Comparison of ENCODE assay signal across 15 mouse cellular contexts in genomic region chr11:80783460-80783859, GRCm38 (mm10). TPM values are rescaled to one million over a fixed set of nuclear protein-coding genes. Genes with fewer than 3 reads are reported as not detected.
DNase-seq lines count a peak whose midpoint lies in the region; ATAC-seq and TF ChIP-seq lines count a peak whose summit lies in the region.
"Had no signal": no experiment of that assay in that cellular context is flagged by ENCODE, and none has a peak within 500 bp of the region (broad histone marks: within the 10 kb centered on the region; RNA-seq: fewer than 3 reads in every experiment).

No protein-coding gene starts in this region.

- H3K4me1 ChIP-seq in intestine, embryonic 16.5 days (ENCODE audit: control insufficient read depth, insufficient read depth, low read length) = peaks cover 9% of the 10 kb centered on the region
- peaks cover 22% of the 10 kb centered on the region; the same call in 1 of the 2 replicates for H3K4me1 ChIP-seq in liver, postnatal 0 days (ENCODE audit: insufficient read depth)

- no peak overlapping the region for H3K4me3 ChIP-seq in intestine, embryonic 16.5 days (ENCODE audit: low read length)
- no peak overlapping the region for H3K4me3 ChIP-seq in liver, postnatal 0 days (ENCODE audit: low read depth, low read length)
- H3K4me3 ChIP-seq: embryonic facial prominence, embryonic 15.5 days; forebrain, embryonic 15.5 days; hindbrain, embryonic 13.5 days; midbrain, embryonic 13.5 days had no signal

- H3K27me3 ChIP-seq in intestine, embryonic 16.5 days (replicated peaks; ENCODE audit: control insufficient read depth, insufficient read depth, low read length) = no peaks in the 10 kb centered on the region
- H3K27me3 ChIP-seq in liver, postnatal 0 days (ENCODE audit: insufficient read depth, low read length) = no peaks in the 10 kb centered on the region
- H3K27me3 ChIP-seq: embryonic facial prominence, embryonic 15.5 days; forebrain, embryonic 15.5 days had no signal

- WGBS in intestine, embryonic 16.5 days = 38% methylated on average over 7 of the region's 7 CpGs
- 33% methylated on average over 7 of the region's 7 CpGs for WGBS in liver, postnatal 0 days (ENCODE audit: insufficient replicate concordance)

- TF ChIP-seq CTCF in liver, postnatal 0 days (IDR thresholded peaks at IDR 0.05; ENCODE audit: low read depth) = no peak

- H3K9me3 ChIP-seq in intestine, embryonic 16.5 days (ENCODE audit: control insufficient read depth, low read length) = no peaks in the 10 kb centered on the region
- H3K9me3 ChIP-seq in liver, postnatal 0 days (ENCODE audit: low read length) = no peaks in the 10 kb centered on the region
- H3K9me3 ChIP-seq: embryonic facial prominence, embryonic 15.5 days; forebrain, embryonic 15.5 days; hindbrain, embryonic 13.5 days; midbrain, embryonic 13.5 days had no signal

- no peak overlapping the region for H3K4me2 ChIP-seq in intestine, embryonic 16.5 days (ENCODE audit: low read depth, low read length)
- H3K4me2 ChIP-seq in liver, postnatal 0 days (ENCODE audit: low read depth, low read length) = peak overlapping the region; percentile 60
- H3K4me2 ChIP-seq: embryonic facial prominence, embryonic 15.5 days; forebrain, embryonic 15.5 days; hindbrain, embryonic 13.5 days; midbrain, embryonic 13.5 days had no signal

- H3K27ac ChIP-seq in intestine, embryonic 16.5 days (ENCODE audit: low read length) = peak overlapping the region; percentile 76
- peak overlapping the region; percentile 95 for H3K27ac ChIP-seq in liver, postnatal 0 days (ENCODE audit: low read depth)
- H3K27ac ChIP-seq: embryonic facial prominence, embryonic 15.5 days; forebrain, embryonic 15.5 days; hindbrain, embryonic 13.5 days; midbrain, embryonic 13.5 days had no signal

- no peaks in the 10 kb centered on the region for H3K36me3 ChIP-seq in intestine, embryonic 16.5 days (ENCODE audit: control insufficient read depth, insufficient read depth, low read length)
- H3K36me3 ChIP-seq in liver, postnatal 0 days (replicated peaks; ENCODE audit: insufficient read depth, low read length) = no peaks in the 10 kb centered on the region
- H3K36me3 ChIP-seq: embryonic facial prominence, embryonic 15.5 days; forebrain, embryonic 15.5 days; G1E; hindbrain, embryonic 13.5 days; midbrain, embryonic 13.5 days had no signal

- peak; percentile 16; the same call in 1 of the 2 replicates for TF ChIP-seq EP300 in liver, postnatal 0 days (IDR thresholded peaks at IDR 0.05; ENCODE audit: low read depth)

- peak; percentile 14 for DNase-seq in CD4-positive helper T cell, adult 2 months (ENCODE audit: low read depth, low spot score)
- peak; percentile 52 for DNase-seq in c-Kit-negative CD71-positive TER-119-positive erythroid progenitor cells, embryonic 14.5 days (ENCODE audit: low read depth, low spot score)
- peak; percentile 35 for DNase-seq in liver, postnatal 0 days
- DNase-seq in layer of hippocampus, adult 8-10 months (ENCODE audit: low spot score in 2 of 2) = no peak
- DNase-seq in cerebellum, postnatal 10 days = no peak
- no peak for DNase-seq in urinary bladder, adult 18-20 months (ENCODE audit: low spot score in 2 of 2)
- DNase-seq: cerebellum, adult 8-10 months; right cerebral cortex, postnatal 4 days; thymus, postnatal 36 days had no signal

- no peak overlapping the region for H3K9ac ChIP-seq in intestine, embryonic 16.5 days (ENCODE audit: low read depth, low read length)
- no peak overlapping the region for H3K9ac ChIP-seq in liver, postnatal 0 days (replicated peaks)
- H3K9ac ChIP-seq: embryonic facial prominence, embryonic 15.5 days; forebrain, embryonic 15.5 days; hindbrain, embryonic 13.5 days; midbrain, embryonic 13.5 days had no signal

- no peak for ATAC-seq in intestine, embryonic 16.5 days
- no peak for ATAC-seq in liver, postnatal 0 days
- ATAC-seq: forebrain, embryonic 15.5 days; midbrain, embryonic 13.5 days had no signal

RNA-seq across cellular contexts. Expression of gene Myo1d, which starts 3.6 kb away (rescaled TPM):
- 80.9 and 97.7 TPM in 2 replicates for polyA plus RNA-seq in intestine, embryonic 16.5 days (2015; fragmentation: Nextera tagmentation; extraction: Ambion mirVana)
- polyA plus RNA-seq in liver, postnatal 0 days (2015; fragmentation: Nextera tagmentation; extraction: Ambion mirVana) = 4.5 and 4.6 TPM in 2 replicates
- 10 to 100 TPM in 3 of 4 experiments, 1 to 10 TPM in 1; 8.2 to 11.1 (median 10.2) TPM for total RNA-seq in layer of hippocampus, adult 8-10 months (2022)
- total RNA-seq: G1E had no signal
- polyA plus RNA-seq: G1E had no signal

RNA-seq across cellular contexts. Expression of gene Tmem98, which starts 26.5 kb away (rescaled TPM):
- 241 and 243 TPM in 2 replicates for polyA plus RNA-seq in intestine, embryonic 16.5 days (2015; fragmentation: Nextera tagmentation; extraction: Ambion mirVana)
- polyA plus RNA-seq in liver, postnatal 0 days (2015; fragmentation: Nextera tagmentation; extraction: Ambion mirVana) = 19.7 and 21.5 TPM in 2 replicates
- 10 to 100 TPM; 10.4 to 14.4 (median 12.2) TPM for total RNA-seq in layer of hippocampus, adult 8-10 months (2022)
- total RNA-seq: G1E had no signal
- polyA plus RNA-seq: G1E had no signal

Comparison
In these comparisons a context has a peak if more than half of its experiments do, and no peak if none do; other contexts are left out.
1. DNase-seq: peak in CD4-positive helper T cell, adult 2 months (single experiment), c-Kit-negative CD71-positive TER-119-positive erythroid progenitor cells, embryonic 14.5 days (single experiment) and liver, postnatal 0 days (single experiment); none in layer of hippocampus, adult 8-10 months (0 of 2), cerebellum, postnatal 10 days (0 of 2) and urinary bladder, adult 18-20 months (0 of 2).
2. RNA of gene Myo1d, which starts 3.6 kb away (polyA plus RNA-seq): 80.9 to 97.7 TPM in intestine, embryonic 16.5 days; 4.5 to 4.6 TPM in liver, postnatal 0 days; every median in the first group is over 10 times any median in the second.
3. RNA of gene Tmem98, which starts 26.5 kb away (polyA plus RNA-seq): 241 to 243 TPM in intestine, embryonic 16.5 days; 19.7 to 21.5 TPM in liver, postnatal 0 days; every median in the first group is over 10 times any median in the second.